Mouse (Mus musculus) lung, adult 18-20 months (tissue): ENCODE data around the gene Pbxip1.
A peak's percentile ranks its signal among the peaks of the same experiment; 100 is the strongest.

Experiments used
- DNase-seq, 2 experiments: peaks; one replicate each; pipeline ENCODE4 v3.0.0; 2022; ENCODE audit warnings: mixed read lengths in 2 of 2

Gene Pbxip1

DNA sequence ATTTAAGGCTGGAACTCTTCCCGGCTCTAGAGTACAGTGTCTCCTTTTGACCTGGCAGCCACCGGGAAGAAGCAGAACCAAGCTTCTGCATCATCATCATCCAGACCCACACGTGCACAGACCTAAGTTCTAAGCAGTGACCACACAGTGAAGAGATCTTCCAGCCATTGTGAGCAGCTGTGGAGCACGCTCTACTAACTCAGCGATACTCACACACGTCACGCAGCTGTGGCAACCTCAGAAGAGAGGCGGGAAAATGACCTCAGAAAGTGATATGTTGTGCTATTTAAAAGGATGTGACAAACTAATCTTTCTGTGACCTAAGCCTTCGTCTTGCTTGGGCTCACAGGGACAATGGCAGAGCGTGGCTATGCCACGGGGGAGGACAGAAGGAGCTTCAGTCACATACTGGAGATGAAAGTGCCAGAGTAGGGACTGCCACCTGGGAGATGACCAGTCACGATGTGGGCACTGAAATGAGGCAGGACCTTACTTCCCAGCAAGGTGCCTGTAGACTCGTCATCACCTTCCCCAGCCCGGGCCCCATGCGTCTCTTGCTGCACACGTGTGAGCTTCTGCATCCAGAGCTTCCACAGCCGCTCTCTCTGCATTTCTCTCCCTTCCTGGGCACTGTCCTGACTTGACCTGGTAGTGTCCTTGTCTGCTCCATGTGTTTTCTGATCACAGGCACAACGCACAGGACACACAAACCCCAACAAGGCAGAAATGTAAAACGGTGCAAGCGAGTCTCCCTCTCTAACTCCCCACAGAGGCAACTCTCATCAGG is 50.6 kb downstream of the Pbxip1 start:
- no peak for DNase-seq

DNA sequence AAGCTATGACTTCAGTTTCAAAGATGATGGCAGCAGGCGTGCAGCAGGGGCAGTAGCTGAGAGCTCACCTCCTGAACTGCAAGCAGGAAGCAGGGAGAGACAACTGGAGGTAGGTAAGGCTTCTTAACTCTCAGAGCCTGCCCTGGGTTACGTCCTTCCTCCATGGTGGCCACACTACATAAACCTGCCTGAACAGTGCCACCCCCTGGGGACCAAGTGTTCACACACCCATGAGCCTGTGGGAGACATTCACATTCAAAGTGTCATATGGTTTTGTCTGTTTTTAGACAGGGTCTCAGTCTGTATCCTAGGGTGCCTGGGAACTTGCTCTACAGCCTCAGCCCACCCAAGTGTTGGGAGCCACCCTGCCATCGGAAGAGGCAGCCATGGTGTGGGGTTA is 54.3 kb downstream of the Pbxip1 start:
- no peak for DNase-seq

DNA sequence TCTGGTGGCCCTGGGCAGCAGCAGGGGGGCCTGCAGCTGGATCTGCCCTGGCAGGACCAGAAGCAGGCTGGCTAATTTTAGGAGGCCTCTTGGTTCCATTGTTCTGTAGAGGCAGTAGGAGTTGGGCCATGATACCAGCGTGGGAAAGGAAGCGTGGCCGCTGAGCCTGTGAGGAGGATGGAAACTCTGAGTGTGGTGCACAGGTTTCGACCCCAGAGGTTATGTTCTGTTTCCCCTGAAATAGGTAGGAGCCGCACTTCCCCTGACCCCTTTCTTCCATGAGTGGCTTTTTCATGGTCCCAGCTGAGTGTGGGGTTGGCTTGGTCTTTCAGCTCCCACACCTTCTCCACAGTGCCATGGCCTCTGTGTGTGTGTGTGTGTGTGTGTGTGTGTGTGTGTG is 55.1 kb downstream of the Pbxip1 start:
- no peak for DNase-seq

DNA sequence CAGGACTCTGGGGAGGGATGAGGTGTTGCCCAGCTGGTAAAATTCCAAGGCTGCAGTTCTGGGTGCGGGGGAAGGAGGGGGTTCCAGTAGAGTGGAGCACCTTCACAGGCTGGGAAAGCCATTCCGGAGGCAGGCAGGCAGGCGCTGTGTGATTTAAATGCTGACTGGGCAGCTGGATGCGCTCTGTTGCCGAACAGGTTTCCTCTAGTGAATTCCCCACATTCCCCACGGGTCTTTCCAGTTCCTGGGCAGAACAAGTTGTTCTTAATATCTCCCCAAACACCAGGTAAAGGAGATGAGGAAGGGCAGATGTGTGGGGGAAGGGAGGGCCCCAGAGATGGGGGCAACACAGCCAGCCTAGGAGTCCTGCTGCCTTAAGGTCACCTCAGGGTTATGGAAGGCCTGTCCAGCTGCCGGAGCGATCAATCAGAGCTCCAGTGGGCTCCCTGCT is 56.2 kb downstream of the Pbxip1 start:
- DNase-seq = peak; percentile 52 to 63

DNA sequence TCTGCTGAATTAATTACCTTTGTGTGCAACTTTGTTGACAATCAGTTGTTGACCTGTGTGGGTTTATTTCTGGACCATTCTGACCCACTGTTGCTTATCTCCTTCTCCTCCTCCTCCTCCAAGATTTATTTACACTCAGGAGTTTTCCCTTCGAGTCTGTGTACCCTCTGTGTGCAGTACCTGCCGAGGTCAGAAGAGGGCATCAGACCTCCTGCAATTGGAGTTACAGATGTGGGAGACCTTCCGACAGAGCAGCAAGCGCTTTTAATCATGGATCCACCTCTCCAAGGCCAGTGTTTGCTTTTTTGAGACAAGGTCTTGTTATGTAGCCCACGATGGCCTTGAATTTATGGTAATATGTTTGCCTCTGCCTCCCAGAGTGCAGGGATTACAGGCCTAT is 58.1 kb downstream of the Pbxip1 start:
- no peak for DNase-seq

DNA sequence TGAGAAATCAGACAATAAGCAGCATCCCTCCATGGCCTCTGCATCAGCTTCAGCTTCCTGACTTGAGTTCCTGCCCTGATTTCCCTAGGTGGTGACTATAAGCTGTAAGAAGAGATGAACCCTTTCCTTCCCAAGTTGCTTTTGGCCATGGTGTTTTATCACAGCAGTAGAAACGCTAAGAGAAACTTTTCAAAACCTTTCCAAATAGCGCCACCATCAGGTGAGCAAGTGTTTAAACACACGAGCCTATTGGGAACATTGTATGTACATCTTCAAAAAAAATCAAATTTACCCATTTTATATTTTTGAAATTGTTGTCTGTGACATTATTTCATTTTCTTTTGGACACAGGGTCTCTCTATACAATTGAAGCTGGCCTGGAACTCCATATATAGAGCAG is 59.9 kb downstream of the Pbxip1 start:
- DNase-seq = no peak

DNA sequence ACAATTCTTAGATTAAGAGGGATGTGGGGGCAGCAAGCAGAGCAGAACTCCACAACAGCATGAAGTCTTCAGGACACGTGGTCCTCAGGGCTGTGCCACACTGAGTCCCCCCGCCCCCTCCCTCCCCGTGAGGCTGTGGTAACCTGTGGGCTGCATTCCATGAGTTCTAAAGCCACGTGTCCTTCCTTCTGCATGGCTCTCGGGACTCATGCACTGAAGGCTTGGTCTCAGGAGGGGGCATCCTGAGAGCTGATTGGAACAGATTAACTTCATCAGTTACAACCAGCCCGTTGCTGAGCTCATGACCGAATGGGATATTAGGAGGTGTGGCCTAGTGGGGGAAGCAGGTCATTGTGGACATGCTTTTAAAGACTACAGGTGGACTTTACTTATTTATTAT is 63.2 kb downstream of the Pbxip1 start:
- DNase-seq = no peak
